Mouse (Mus musculus) brain, adult 2 months (tissue): ENCODE measurements at regions not wholly inside any gene's neighbourhood (a gene's known extent, or its start where the extent isn't known, plus 50 kb on each side); places are given as distances from the start of the nearest gene placed in this dataset.

ENCODE experiments used
- DNase-seq: peaks from one replicate; pipeline ENCODE4 v3.0.0; 2011; ENCODE audit warnings: low read depth, low spot score

- DNase-seq: no peak
These were observed 113.0 kb upstream of the 1700016C15Rik start for GRCm38 (mm10) chr1:177616335-177617239.

GRCm38 (mm10) chr1:177620501-177621099 lies 109.0 kb upstream of the 1700016C15Rik start:
- DNase-seq: peak; percentile 79

GRCm38 (mm10) chr1:177621854-177622590 lies 107.6 kb upstream of the 1700016C15Rik start:
- no peak for DNase-seq

- DNase-seq: peak; percentile 35
These were observed 106.3 kb upstream of the 1700016C15Rik start for GRCm38 (mm10) chr1:177623304-177623726.

- no peak for DNase-seq
These were observed 105.9 kb upstream of the 1700016C15Rik start for GRCm38 (mm10) chr1:177623735-177624134.

GRCm38 (mm10) chr1:177627814-177628213 lies 101.8 kb upstream of the 1700016C15Rik start:
- DNase-seq: no peak

GRCm38 (mm10) chr1:177633966-177634602 lies 95.5 kb upstream of the 1700016C15Rik start:
- no peak for DNase-seq

GRCm38 (mm10) chr1:177637061-177637460 lies 92.6 kb upstream of the 1700016C15Rik start:
- DNase-seq: no peak

- DNase-seq: no peak
These were observed 91.2 kb upstream of the 1700016C15Rik start for GRCm38 (mm10) chr1:177638381-177638780.

- peak; percentile 58 for DNase-seq
These were observed 89.4 kb upstream of the 1700016C15Rik start for GRCm38 (mm10) chr1:177639931-177640846.

GRCm38 (mm10) chr1:177642712-177643467 lies 86.7 kb upstream of the 1700016C15Rik start:
- DNase-seq: no peak

- peak; percentile 85 for DNase-seq
These were observed 86.0 kb upstream of the 1700016C15Rik start for GRCm38 (mm10) chr1:177643662-177644061.

GRCm38 (mm10) chr1:177644214-177644613 lies 85.4 kb upstream of the 1700016C15Rik start:
- DNase-seq: no peak

- peak; percentile 16 for DNase-seq
These were observed 84.3 kb upstream of the 1700016C15Rik start for GRCm38 (mm10) chr1:177645327-177645726.

GRCm38 (mm10) chr1:177645897-177646535 lies 83.6 kb upstream of the 1700016C15Rik start:
- no peak for DNase-seq

- peak; percentile 45 for DNase-seq
These were observed 81.7 kb upstream of the 1700016C15Rik start for GRCm38 (mm10) chr1:177647876-177648275.

- no peak for DNase-seq
These were observed 80.6 kb upstream of the 1700016C15Rik start for GRCm38 (mm10) chr1:177648974-177649373.

- DNase-seq: no peak
These were observed 78.4 kb upstream of the 1700016C15Rik start for GRCm38 (mm10) chr1:177651219-177651618.

- no peak for DNase-seq
These were observed 66.5 kb upstream of the 1700016C15Rik start for GRCm38 (mm10) chr1:177663163-177663562.
